8 mouse cellular contexts compared by ENCODE assay signal in genomic region chr2:84865616-84866571, GRCm38 (mm10). TPM values are rescaled to one million over a fixed set of nuclear protein-coding genes. Genes with fewer than 3 reads are reported as not detected.
DNase-seq lines count a peak whose midpoint lies in the region; ATAC-seq and TF ChIP-seq lines count a peak whose summit lies in the region.

No protein-coding gene starts in this region.

- no peaks in the 10 kb centered on the region for H3K79me2 ChIP-seq in myocyte (ENCODE audit: control insufficient read depth, insufficient read depth)

- peaks cover 62% of the 10 kb centered on the region for H3K27me3 ChIP-seq in liver, embryonic 13.5 days
- peaks cover 15% of the 10 kb centered on the region for H3K27me3 ChIP-seq in myocyte (ENCODE audit: control insufficient read depth, insufficient read depth, insufficient read length)

- no peaks in the 10 kb centered on the region for H3K9me3 ChIP-seq in liver, embryonic 13.5 days (replicated peaks)

- peaks cover 33% of the 10 kb centered on the region for H3K36me3 ChIP-seq in liver, embryonic 13.5 days
- no peaks in the 10 kb centered on the region for H3K36me3 ChIP-seq in myocyte (ENCODE audit: control insufficient read depth, insufficient read depth)

- no peak overlapping the region for H3ac ChIP-seq in myocyte (ENCODE audit: control insufficient read depth, insufficient read length)

- WGBS in liver, embryonic 13.5 days (ENCODE audit: insufficient replicate concordance), result 3% methylated on average over 47 of the region's 47 CpGs

- TF ChIP-seq POLR2A in cortical plate, adult 2 months (IDR thresholded peaks at IDR 0.05; ENCODE audit: extremely low read depth, insufficient read depth, low read length), result no peak
- TF ChIP-seq POLR2A in myocyte (IDR thresholded peaks at IDR 0.05; ENCODE audit: insufficient read length, low read depth), result no peak

- H3K4me3 ChIP-seq in cortical plate, adult 2 months (ENCODE audit: insufficient read depth, low read length), result peak overlapping the region; percentile 32
- peak overlapping the region; percentile 25 for H3K4me3 ChIP-seq in liver, embryonic 13.5 days (replicated peaks)
- no peak overlapping the region for H3K4me3 ChIP-seq in myocyte

- H3K4me1 ChIP-seq in cortical plate, adult 2 months (ENCODE audit: control insufficient read depth, insufficient read depth, low read length), result peaks cover 1% of the 10 kb centered on the region; the same call in 1 of the 2 replicates
- H3K4me1 ChIP-seq in liver, embryonic 13.5 days (replicated peaks), result peaks cover 43% of the 10 kb centered on the region

- peak; percentile 67 to 74 for DNase-seq in left cerebral cortex, adult 18-20 months (ENCODE audit: low spot score in 2 of 2)
- no peak for DNase-seq in left cerebral cortex, adult 11 months (ENCODE audit: low spot score)
- peak; percentile 36 to 53 for DNase-seq in heart, adult 9 months (ENCODE audit: low spot score in 2 of 2)
- peak; percentile 33 for DNase-seq in kidney, adult 9 months
- peak; percentile 48 for DNase-seq in liver, embryonic 13.5 days
- peak; percentile 40 for DNase-seq in thymus, postnatal 0 days (ENCODE audit: low spot score)

- peak overlapping the region; percentile 35; the same call in 1 of the 2 replicates for H3K27ac ChIP-seq in cortical plate, adult 2 months (ENCODE audit: insufficient read depth, low read length)
- H3K27ac ChIP-seq in liver, embryonic 13.5 days, result no peak overlapping the region

- H3K9ac ChIP-seq in liver, embryonic 13.5 days, result peak overlapping the region; percentile 45; the same call in 1 of the 2 replicates

- ATAC-seq in liver, embryonic 13.5 days (ENCODE audit: low read depth), result no peak

- peak overlapping the region; percentile 53 for H3K4me2 ChIP-seq in liver, embryonic 13.5 days
- H3K4me2 ChIP-seq in myocyte (ENCODE audit: low read depth), result peak overlapping the region; percentile 42

- peak; percentile 50 for TF ChIP-seq CTCF in cortical plate, adult 2 months (IDR thresholded peaks at IDR 0.05; ENCODE audit: extremely low read depth, insufficient read depth, low read length)

TF ChIP-seq in myocyte, 11 proteins besides CTCF, POLR2A, EP300 and RAD21:
- no peak for TF ChIP-seq SRF (IDR thresholded peaks at IDR 0.05; ENCODE audit: control insufficient read depth, insufficient read length, low read depth)
- TF ChIP-seq TCF3 (IDR thresholded peaks at IDR 0.05; ENCODE audit: insufficient read length, low read depth), result no peak
- no peak for TF ChIP-seq E2F4 (IDR thresholded peaks at IDR 0.05; ENCODE audit: insufficient read depth)
- TF ChIP-seq MYOD1 (IDR thresholded peaks at IDR 0.05; ENCODE audit: control insufficient read depth in 1 of 3, insufficient read length in 2 of 3, low read depth in 2 of 3), result no peak

RNA-seq across cellular contexts. Expression of gene Rtn4rl2, which starts 20.6 kb away (rescaled TPM):
- 10 to 100 TPM; 91.9 to 95.9 TPM for total RNA-seq in left cerebral cortex, adult 18-20 months (2021)
- 73.3 and 76.9 TPM in 2 replicates for polyA plus RNA-seq in cortical plate, adult 2 months (2012; rRNA removed)
- polyA plus RNA-seq in liver, embryonic 13.5 days (2015; fragmentation: Nextera tagmentation; extraction: Ambion mirVana), result not detected in 2 replicates
- 0.13 TPM for polyA plus RNA-seq in myocyte (2012; fragmentation: generic; extraction: Trizol)
- 0.10 and 0.22 TPM in 2 replicates for polyA plus RNA-seq in thymus, postnatal 0 days (2015; fragmentation: Nextera tagmentation; extraction: Ambion mirVana)

RNA-seq across cellular contexts. Expression of gene Slc43a1, which starts 27.2 kb away (rescaled TPM):
- total RNA-seq in left cerebral cortex, adult 18-20 months (2021), result under 1 TPM; 0.21 to 0.23 TPM
- polyA plus RNA-seq in cortical plate, adult 2 months (2012; rRNA removed), result 0.13 and 0.52 TPM in 2 replicates
- polyA plus RNA-seq in liver, embryonic 13.5 days (2015; fragmentation: Nextera tagmentation; extraction: Ambion mirVana), result 138 and 178 TPM in 2 replicates
- polyA plus RNA-seq in myocyte (2012; fragmentation: generic; extraction: Trizol), result 2.0 TPM
- polyA plus RNA-seq in thymus, postnatal 0 days (2015; fragmentation: Nextera tagmentation; extraction: Ambion mirVana), result 19.7 and 22.7 TPM in 2 replicates

RNA-seq across cellular contexts. Expression of gene Timm10, which starts 39.1 kb away (rescaled TPM):
- total RNA-seq in left cerebral cortex, adult 18-20 months (2021), result 10 to 100 TPM; 46.9 to 57.8 TPM
- 82.0 and 85.7 TPM in 2 replicates for polyA plus RNA-seq in cortical plate, adult 2 months (2012; rRNA removed)
- 46.8 and 51.5 TPM in 2 replicates for polyA plus RNA-seq in liver, embryonic 13.5 days (2015; fragmentation: Nextera tagmentation; extraction: Ambion mirVana)
- polyA plus RNA-seq in myocyte (2012; fragmentation: generic; extraction: Trizol), result 102 TPM
- polyA plus RNA-seq in thymus, postnatal 0 days (2015; fragmentation: Nextera tagmentation; extraction: Ambion mirVana), result 35.6 and 38.9 TPM in 2 replicates

RNA-seq across cellular contexts. Expression of gene Smtnl1, which starts 43.4 kb away (rescaled TPM):
- not detected for total RNA-seq in left cerebral cortex, adult 18-20 months (2021)
- not detected in 2 replicates for polyA plus RNA-seq in cortical plate, adult 2 months (2012; rRNA removed)
- 0.23 and 0.24 TPM in 2 replicates for polyA plus RNA-seq in liver, embryonic 13.5 days (2015; fragmentation: Nextera tagmentation; extraction: Ambion mirVana)
- polyA plus RNA-seq in myocyte (2012; fragmentation: generic; extraction: Trizol), result 0.85 TPM
- polyA plus RNA-seq in thymus, postnatal 0 days (2015; fragmentation: Nextera tagmentation; extraction: Ambion mirVana), result 0.38 and 0.44 TPM in 2 replicates

Comparison
In these comparisons a context has a peak if more than half of its experiments do, and no peak if none do; other contexts are left out.
1. RNA of gene Rtn4rl2, which starts 20.6 kb away (polyA plus RNA-seq): 73.3 to 76.9 TPM in cortical plate, adult 2 months; 0.13 TPM in myocyte (single experiment), 0.10 to 0.22 TPM in thymus, postnatal 0 days and not detected in liver, embryonic 13.5 days; every median in the first group is over 10 times any median in the second.